Mouse (Mus musculus) hindbrain, postnatal 0 days (tissue): ENCODE data around the gene Mylip. TPM values are rescaled to one million over a fixed set of nuclear protein-coding genes. Genes with fewer than 3 reads are reported as not detected.
A peak's percentile ranks its signal among the peaks of the same experiment; 100 is the strongest.

Source experiments
- ATAC-seq: fragments of 200-750 bp; cut with Nextera tagmentation; 2 replicates; pipeline ENCODE4 v1.8.0; 2017; ENCODE audit warnings: mild to moderate bottlenecking, moderate TSS enrichment, moderate library complexity
- DNase-seq: peaks from one replicate; pipeline ENCODE4 v3.0.0-alpha.2; 2015; ENCODE audit warnings: low spot score
- H3K27ac ChIP-seq: fragments of 300-500 bp; sonication (generic); 2 replicates; pipeline ENCODE4 v1.5.1; 2014; ENCODE audit warnings: mild to moderate bottlenecking
- H3K27me3 ChIP-seq: fragments of 300-500 bp; sonication (generic); 2 replicates; pipeline ENCODE4 v1.6.1; 2014; ENCODE audit warnings: low read length, mixed read lengths; ENCODE audit not compliant: insufficient read depth
- H3K36me3 ChIP-seq: fragments of 300-500 bp; sonication (generic); 2 replicates; pipeline ENCODE4 v1.6.1; 2014; ENCODE audit warnings: low read length, mixed read lengths; ENCODE audit not compliant: insufficient read depth
- H3K4me1 ChIP-seq: fragments of 300-500 bp; sonication (generic); 2 replicates; pipeline ENCODE4 v1.6.1; 2014; ENCODE audit warnings: antibody characterized with exemption, low read length, mixed read lengths; ENCODE audit not compliant: insufficient read depth
- H3K4me2 ChIP-seq: fragments of 300-500 bp; sonication (generic); 2 replicates; pipeline ENCODE4 v1.6.1; 2014; ENCODE audit warnings: low read depth, mild to moderate bottlenecking, low read length, moderate library complexity, mixed read lengths
- H3K4me3 ChIP-seq: fragments of 300-500 bp; sonication (generic); 2 replicates; pipeline ENCODE4 v1.5.1; 2014; ENCODE audit warnings: low read length
- H3K9ac ChIP-seq: fragments of 300-500 bp; sonication (generic); replicated peaks from 2 replicates; pipeline ENCODE4 v1.6.1; 2014; ENCODE audit warnings: mild to moderate bottlenecking, low read length, moderate library complexity, mixed read lengths
- H3K9me3 ChIP-seq: fragments of 300-500 bp; sonication (generic); 2 replicates; pipeline ENCODE4 v1.6.1; 2016; ENCODE audit warnings: low read length, mixed read lengths
- CTCF ChIP-seq: IDR thresholded peaks from 2 replicates; pipeline ENCODE4 v1.5.1; 2016; ENCODE audit warnings: antibody characterized with exemption, control low read depth, low read depth
- WGBS: fragments of 180-500 bp; shearing (Covaris S2); extraction: QIAGEN DNeasy Blood & Tissue Kit; methylation state at CpG from one replicate; pipeline ENCODE4 v1.1.7; 2014; 5-methylcytosine and 5-hydroxymethylcytosine counted together
- polyA plus RNA-seq: library from polyadenylated mRNA; unstranded; fragments of >200 nt; fragmentation: Nextera tagmentation; extraction: Ambion mirVana; gene quantifications from 2 replicates; pipeline ENCODE4 v1.2.1, GENCODE M21; 2015
- total RNA-seq: library from RNA; depleted of rRNA; stranded (reverse); fragments of >200 nt; gene quantifications from 2 replicates; pipeline ENCODE4 v1.2.3, GENCODE M21; 2014; rRNA removed

The Mylip gene
- total and polyA plus RNA-seq, 2 experiments from 2014 or later: 4.6 to 13.0 TPM

GRCm38 (mm10) chr13:45454044-45454443, 64.5 kb downstream of the Mylip start:
- H3K4me2 ChIP-seq: no peak overlapping the region
- H3K27me3 ChIP-seq: no peaks in the 10 kb centered on the region
- no peak for ATAC-seq
- no peak overlapping the region for H3K4me3 ChIP-seq
- no peak for TF ChIP-seq CTCF
- H3K9me3 ChIP-seq: no peaks in the 10 kb centered on the region
- no peak for DNase-seq
- 80% methylated on average over 1 of the region's 1 CpGs for WGBS
- H3K36me3 ChIP-seq: no peaks in the 10 kb centered on the region
- H3K4me1 ChIP-seq: no peaks in the 10 kb centered on the region
- H3K27ac ChIP-seq: no peak overlapping the region
- no peak overlapping the region for H3K9ac ChIP-seq

GRCm38 (mm10) chr13:45454641-45455040, 65.1 kb downstream of the Mylip start:
- DNase-seq (peak; percentile 32), ATAC-seq (no peak)
- Histone ChIP-seq H3K36me3 (no peaks in the 10 kb centered on the region), H3K9ac (no peak overlapping the region), H3K9me3 (no peaks in the 10 kb centered on the region), H3K4me1 (no peaks in the 10 kb centered on the region), H3K4me3 (no peak overlapping the region), H3K4me2 (peak overlapping the region; percentile 23; the same call in 1 of the 2 replicates), H3K27ac (no peak overlapping the region), H3K27me3 (no peaks in the 10 kb centered on the region)
- WGBS: 24% methylated on average over 4 of the region's 4 CpGs
- no peak for TF ChIP-seq CTCF

GRCm38 (mm10) chr13:45455108-45455861, 65.7 kb downstream of the Mylip start:
- no peaks in the 10 kb centered on the region for H3K36me3 ChIP-seq
- no peaks in the 10 kb centered on the region for H3K27me3 ChIP-seq
- peak overlapping the region; percentile 13; the same call in 1 of the 2 replicates for H3K9ac ChIP-seq
- TF ChIP-seq CTCF: no peak
- H3K9me3 ChIP-seq: no peaks in the 10 kb centered on the region
- DNase-seq (peak; percentile 49), ATAC-seq (no peak)
- H3K4me3 ChIP-seq: no peak overlapping the region
- H3K4me1 ChIP-seq: no peaks in the 10 kb centered on the region
- peak overlapping the region; percentile 20; the same call in 1 of the 2 replicates for H3K27ac ChIP-seq
- peak overlapping the region; percentile 23 for H3K4me2 ChIP-seq
- WGBS: 28% methylated on average over 15 of the region's 15 CpGs

- Histone ChIP-seq H3K4me3 (no peak overlapping the region), H3K4me1 (no peaks in the 10 kb centered on the region), H3K9me3 (no peaks in the 10 kb centered on the region), H3K27me3 (no peaks in the 10 kb centered on the region), H3K9ac (no peak overlapping the region), H3K36me3 (no peaks in the 10 kb centered on the region), H3K27ac (peak overlapping the region; percentile 20; the same call in 1 of the 2 replicates), H3K4me2 (no peak overlapping the region)
- WGBS: 66% methylated on average over 2 of the region's 2 CpGs
- ATAC-seq (no peak), DNase-seq (no peak)
- TF ChIP-seq CTCF: no peak
Measured at GRCm38 (mm10) chr13:45455862-45456192, 66.3 kb downstream of the Mylip start.

- no peak overlapping the region for H3K4me3 ChIP-seq
- ATAC-seq: no peak
- no peaks in the 10 kb centered on the region for H3K36me3 ChIP-seq
- no peaks in the 10 kb centered on the region for H3K4me1 ChIP-seq
- H3K27ac ChIP-seq: no peak overlapping the region
- no peak for DNase-seq
- TF ChIP-seq CTCF: no peak
- H3K9ac ChIP-seq: no peak overlapping the region
- no peaks in the 10 kb centered on the region for H3K9me3 ChIP-seq
- no peak overlapping the region for H3K4me2 ChIP-seq
- no peaks in the 10 kb centered on the region for H3K27me3 ChIP-seq
- WGBS: 65% methylated on average over 7 of the region's 7 CpGs
Measured at GRCm38 (mm10) chr13:45457459-45457858, 67.9 kb downstream of the Mylip start.

- Histone ChIP-seq H3K4me3 (no peak overlapping the region), H3K9ac (no peak overlapping the region), H3K36me3 (no peaks in the 10 kb centered on the region), H3K9me3 (no peaks in the 10 kb centered on the region), H3K27me3 (no peaks in the 10 kb centered on the region), H3K27ac (no peak overlapping the region), H3K4me2 (no peak overlapping the region), H3K4me1 (no peaks in the 10 kb centered on the region)
- 73% methylated on average over 3 of the region's 3 CpGs for WGBS
- ATAC-seq (no peak), DNase-seq (no peak)
- no peak for TF ChIP-seq CTCF
Measured at GRCm38 (mm10) chr13:45460177-45460576, 70.6 kb downstream of the Mylip start.

- peak; percentile 54 for DNase-seq
- WGBS: 57% methylated on average over 14 of the region's 14 CpGs
- no peaks in the 10 kb centered on the region for H3K9me3 ChIP-seq
Measured at GRCm38 (mm10) chr13:45461370-45461958, 71.9 kb downstream of the Mylip start.

More at GRCm38 (mm10) chr13:45461370-45461958, 71.9 kb downstream of the Mylip start:
- Histone ChIP-seq H3K27me3 (no peaks in the 10 kb centered on the region), H3K36me3 (no peaks in the 10 kb centered on the region), H3K27ac (no peak overlapping the region), H3K9ac (no peak overlapping the region), H3K4me3 (no peak overlapping the region), H3K4me1 (no peaks in the 10 kb centered on the region), H3K4me2 (no peak overlapping the region)
- TF ChIP-seq CTCF: no peak
- peak; percentile 74; the same call in 1 of the 2 replicates for ATAC-seq

Other genes with a start within 250 kb of the Mylip start
- gene Gmpr, start 117.7 kb downstream of the Mylip start, total RNA-seq: 21.7 and 27.9 TPM in 2 replicates
- gene Gmpr, start 117.7 kb downstream of the Mylip start, polyA plus RNA-seq: 41.5 and 43.3 TPM in 2 replicates